Mouse (Mus musculus) intestine, embryonic 15.5 days (tissue): Measurements from ENCODE around the gene Moap1. TPM values are rescaled to one million over a fixed set of nuclear protein-coding genes. Genes with fewer than 3 reads are reported as not detected.

Experiments
- ATAC-seq: fragments of 200-750 bp; cut with Nextera tagmentation; 2 replicates; pipeline ENCODE4 v1.8.0; 2017; ENCODE audit warnings: moderate TSS enrichment, moderate library complexity
- H3K27ac ChIP-seq: fragments of 300-500 bp; sonication (generic); 2 replicates; pipeline ENCODE4 v1.5.1; 2015; ENCODE audit warnings: mild to moderate bottlenecking, inconsistent platforms
- H3K27me3 ChIP-seq: fragments of 300-500 bp; sonication (generic); replicated peaks from 2 replicates; pipeline ENCODE4 v1.6.1; 2015; ENCODE audit warnings: inconsistent platforms
- H3K36me3 ChIP-seq: fragments of 300-500 bp; sonication (generic); 2 replicates; pipeline ENCODE4 v1.6.1; 2015; ENCODE audit warnings: inconsistent platforms
- H3K4me1 ChIP-seq: fragments of 300-500 bp; sonication (generic); replicated peaks from 2 replicates; pipeline ENCODE4 v1.6.1; 2015; ENCODE audit warnings: inconsistent platforms
- H3K4me2 ChIP-seq: fragments of 300-500 bp; sonication (generic); replicated peaks from 2 replicates; pipeline ENCODE4 v1.6.1; 2015; ENCODE audit warnings: mild to moderate bottlenecking, inconsistent platforms
- H3K4me3 ChIP-seq: fragments of 300-500 bp; sonication (generic); replicated peaks from 2 replicates; pipeline ENCODE4 v1.5.1; 2015; ENCODE audit warnings: inconsistent platforms
- H3K9ac ChIP-seq: fragments of 300-500 bp; sonication (generic); 2 replicates; pipeline ENCODE4 v1.6.1; 2015; ENCODE audit warnings: inconsistent platforms
- H3K9me3 ChIP-seq: fragments of 300-500 bp; sonication (generic); 2 replicates; pipeline ENCODE4 v1.6.1; 2016; ENCODE audit warnings: inconsistent platforms
- WGBS: fragments of 180-500 bp; shearing (Covaris S2); methylation state at CpG from one replicate; pipeline ENCODE4 v1.1.7; 2015; 5-methylcytosine and 5-hydroxymethylcytosine counted together
- polyA plus RNA-seq: library from polyadenylated mRNA; unstranded; fragments of >200 nt; fragmentation: Nextera tagmentation; extraction: Ambion mirVana; gene quantifications from 2 replicates; pipeline ENCODE4 v1.2.1, GENCODE M21; 2015

Gene Moap1
- polyA plus RNA-seq: 20.5 and 23.1 TPM in 2 replicates

- Histone ChIP-seq H3K9ac (peak within 1 kb of the TSS; percentile 85), H3K27me3 (no peaks in the 10 kb centered on the region), H3K4me1 (peaks cover 15% of the 10 kb centered on the region), H3K9me3 (no peaks in the 10 kb centered on the region), H3K27ac (peak within 1 kb of the TSS; percentile 95), H3K4me2 (peak within 1 kb of the TSS; percentile 81), H3K4me3 (peak within 1 kb of the TSS; percentile 93), H3K36me3 (peaks cover 7% of the 10 kb centered on the region; the same call in 1 of the 2 replicates)
- WGBS: under 1% methylated on average over 61 of the region's 63 CpGs
- ATAC-seq: peak; percentile 99
These were observed at the start of gene Moap1, which contains the start of gene Tmem251 for GRCm38 (mm10) chr12:102743589-102744574. Gene Moap1, minus strand, starts transcription at chr12:102743661. Gene Tmem251, plus strand, starts transcription at chr12:102743762.

GRCm38 (mm10) chr12:102787927-102788326 is 44.5 kb upstream of the Moap1 start:
- 75% methylated on average over 7 of the region's 7 CpGs for whole genome bisulfite sequencing

GRCm38 (mm10) chr12:102785593-102785985 is 42.1 kb upstream of the Moap1 start:
- no peaks in the 10 kb centered on the region for H3K4me1 ChIP-seq
- H3K27ac ChIP-seq: no peak overlapping the region
- no peak for ATAC-seq
- H3K4me3 ChIP-seq: no peak overlapping the region
- H3K27me3 ChIP-seq: no peaks in the 10 kb centered on the region
- no peak overlapping the region for H3K4me2 ChIP-seq
- H3K9ac ChIP-seq: no peak overlapping the region
- H3K36me3 ChIP-seq: peaks cover 24% of the 10 kb centered on the region
- no peaks in the 10 kb centered on the region for H3K9me3 ChIP-seq
- WGBS: 82% methylated on average over 5 of the region's 5 CpGs

More at GRCm38 (mm10) chr12:102787927-102788326, 44.5 kb upstream of the Moap1 start:
- Histone ChIP-seq H3K9ac (no peak overlapping the region), H3K4me3 (no peak overlapping the region), H3K36me3 (peaks cover 31% of the 10 kb centered on the region), H3K27ac (no peak overlapping the region), H3K27me3 (no peaks in the 10 kb centered on the region), H3K4me2 (no peak overlapping the region), H3K9me3 (no peaks in the 10 kb centered on the region), H3K4me1 (no peaks in the 10 kb centered on the region)
- ATAC-seq: no peak

GRCm38 (mm10) chr12:102784899-102785592 is 41.6 kb upstream of the Moap1 start:
- H3K4me3 ChIP-seq: no peak overlapping the region
- H3K9me3 ChIP-seq: no peaks in the 10 kb centered on the region
- H3K27ac ChIP-seq: no peak overlapping the region
- H3K36me3 ChIP-seq: peaks cover 19% of the 10 kb centered on the region
- no peaks in the 10 kb centered on the region for H3K27me3 ChIP-seq
- no peak for ATAC-seq
- no peaks in the 10 kb centered on the region for H3K4me1 ChIP-seq
- H3K4me2 ChIP-seq: no peak overlapping the region
- no peak overlapping the region for H3K9ac ChIP-seq
- WGBS: 81% methylated on average over 19 of the region's 19 CpGs

GRCm38 (mm10) chr12:102782841-102783240 is 39.4 kb upstream of the Moap1 start:
- Histone ChIP-seq H3K4me1 (no peaks in the 10 kb centered on the region), H3K9ac (no peak overlapping the region), H3K4me2 (no peak overlapping the region), H3K4me3 (no peak overlapping the region), H3K27me3 (no peaks in the 10 kb centered on the region), H3K36me3 (peaks cover 13% of the 10 kb centered on the region), H3K27ac (no peak overlapping the region), H3K9me3 (no peaks in the 10 kb centered on the region)
- no peak for ATAC-seq
- WGBS: 95% methylated on average over 5 of the region's 5 CpGs

GRCm38 (mm10) chr12:102779452-102779851 is 36.0 kb upstream of the Moap1 start:
- 43% methylated on average over 3 of the region's 3 CpGs for WGBS
- H3K4me3 ChIP-seq: no peak overlapping the region
- no peaks in the 10 kb centered on the region for H3K4me1 ChIP-seq
- no peak overlapping the region for H3K9ac ChIP-seq
- H3K36me3 ChIP-seq: peaks cover 11% of the 10 kb centered on the region; the same call in 1 of the 2 replicates
- no peaks in the 10 kb centered on the region for H3K27me3 ChIP-seq
- H3K4me2 ChIP-seq: no peak overlapping the region
- peak; percentile 51; the same call in 1 of the 2 replicates for ATAC-seq
- no peaks in the 10 kb centered on the region for H3K9me3 ChIP-seq
- no peak overlapping the region for H3K27ac ChIP-seq

- H3K4me2 ChIP-seq: no peak overlapping the region
- no peak overlapping the region for H3K27ac ChIP-seq
- no peak overlapping the region for H3K9ac ChIP-seq
- no peak for ATAC-seq
- peaks cover 11% of the 10 kb centered on the region; the same call in 1 of the 2 replicates for H3K36me3 ChIP-seq
- H3K4me3 ChIP-seq: no peak overlapping the region
- 82% methylated on average over 5 of the region's 5 CpGs for WGBS
- no peaks in the 10 kb centered on the region for H3K4me1 ChIP-seq
- H3K27me3 ChIP-seq: no peaks in the 10 kb centered on the region
- H3K9me3 ChIP-seq: no peaks in the 10 kb centered on the region
These were observed 34.7 kb upstream of the Moap1 start for GRCm38 (mm10) chr12:102778151-102778550.

- H3K36me3 ChIP-seq: peaks cover 26% of the 10 kb centered on the region
- 92% methylated on average over 14 of the region's 14 CpGs for WGBS
- ATAC-seq: no peak
These were observed 32.6 kb upstream of the Moap1 start for GRCm38 (mm10) chr12:102776035-102776434.

GRCm38 (mm10) chr12:102772676-102773075 is 29.2 kb upstream of the Moap1 start:
- ATAC-seq: no peak
- WGBS: 95% methylated on average over 5 of the region's 5 CpGs
- no peak overlapping the region for H3K9ac ChIP-seq
- H3K27ac ChIP-seq: no peak overlapping the region
- H3K36me3 ChIP-seq: peaks cover 48% of the 10 kb centered on the region
- no peaks in the 10 kb centered on the region for H3K9me3 ChIP-seq
- H3K4me3 ChIP-seq: no peak overlapping the region
- H3K27me3 ChIP-seq: no peaks in the 10 kb centered on the region
- no peaks in the 10 kb centered on the region for H3K4me1 ChIP-seq
- no peak overlapping the region for H3K4me2 ChIP-seq

More at GRCm38 (mm10) chr12:102776035-102776434, 32.6 kb upstream of the Moap1 start:
- Histone ChIP-seq H3K4me2 (no peak overlapping the region), H3K9ac (no peak overlapping the region), H3K27ac (no peak overlapping the region), H3K27me3 (no peaks in the 10 kb centered on the region), H3K4me3 (no peak overlapping the region), H3K9me3 (no peaks in the 10 kb centered on the region), H3K4me1 (no peaks in the 10 kb centered on the region)

GRCm38 (mm10) chr12:102771601-102772000 is 28.1 kb upstream of the Moap1 start:
- Histone ChIP-seq H3K4me1 (no peaks in the 10 kb centered on the region), H3K9me3 (no peaks in the 10 kb centered on the region), H3K36me3 (peaks cover 47% of the 10 kb centered on the region), H3K4me2 (no peak overlapping the region), H3K27me3 (no peaks in the 10 kb centered on the region), H3K4me3 (no peak overlapping the region), H3K27ac (no peak overlapping the region), H3K9ac (no peak overlapping the region)
- 93% methylated on average over 8 of the region's 8 CpGs for WGBS
- ATAC-seq: no peak

- H3K4me1 ChIP-seq: no peaks in the 10 kb centered on the region
- H3K4me3 ChIP-seq: no peak overlapping the region
- peaks cover 38% of the 10 kb centered on the region for H3K36me3 ChIP-seq
- no peaks in the 10 kb centered on the region for H3K9me3 ChIP-seq
- no peak for ATAC-seq
- H3K27me3 ChIP-seq: no peaks in the 10 kb centered on the region
- 91% methylated on average over 4 of the region's 4 CpGs for WGBS
- H3K9ac ChIP-seq: no peak overlapping the region
- no peak overlapping the region for H3K4me2 ChIP-seq
- no peak overlapping the region for H3K27ac ChIP-seq
These were observed 25.5 kb upstream of the Moap1 start for GRCm38 (mm10) chr12:102769000-102769399.

- no peak overlapping the region for H3K4me3 ChIP-seq
- H3K27ac ChIP-seq: no peak overlapping the region
- no peaks in the 10 kb centered on the region for H3K27me3 ChIP-seq
- ATAC-seq: no peak
- peaks cover 12% of the 10 kb centered on the region; the same call in 1 of the 2 replicates for H3K36me3 ChIP-seq
- peaks cover 4% of the 10 kb centered on the region; the same call in 1 of the 2 replicates for H3K4me1 ChIP-seq
- no peak overlapping the region for H3K9ac ChIP-seq
- no peaks in the 10 kb centered on the region for H3K9me3 ChIP-seq
- H3K4me2 ChIP-seq: no peak overlapping the region
These were observed 20.2 kb upstream of the Moap1 start for GRCm38 (mm10) chr12:102763696-102764095.
